Mouse (Mus musculus) heart, embryonic 10.5 days (tissue): Measurements from ENCODE around the gene Sall4. TPM values are rescaled to one million over a fixed set of nuclear protein-coding genes. Genes with fewer than 3 reads are reported as not detected.
A peak's percentile ranks its signal among the peaks of the same experiment; 100 is the strongest.

Experiments used
- DNase-seq: peaks from one replicate; pipeline ENCODE4 v3.0.0-alpha.2; 2017; ENCODE audit warnings: low spot score
- H3K27ac ChIP-seq: fragments of 300-500 bp; sonication (generic); 2 replicates; pipeline ENCODE4 v1.5.1; 2016; ENCODE audit warnings: mild to moderate bottlenecking
- H3K27me3 ChIP-seq: fragments of 300-500 bp; sonication (generic); 2 replicates; pipeline ENCODE4 v1.6.1; 2016; ENCODE audit warnings: mild to moderate bottlenecking; ENCODE audit not compliant: poor library complexity, insufficient read depth, severe bottlenecking
- H3K36me3 ChIP-seq: fragments of 300-500 bp; sonication (generic); 2 replicates; pipeline ENCODE4 v1.6.1; 2016; ENCODE audit warnings: mild to moderate bottlenecking, moderate library complexity
- H3K4me1 ChIP-seq: fragments of 300-500 bp; sonication (generic); 2 replicates; pipeline ENCODE4 v1.6.1; 2016; ENCODE audit warnings: mild to moderate bottlenecking
- H3K4me3 ChIP-seq: fragments of 300-500 bp; sonication (generic); 2 replicates; pipeline ENCODE4 v1.5.1; 2016; ENCODE audit warnings: mild to moderate bottlenecking, moderate library complexity
- H3K9me3 ChIP-seq: fragments of 300-500 bp; sonication (generic); 2 replicates; pipeline ENCODE4 v1.6.1; 2016; ENCODE audit warnings: mild to moderate bottlenecking, moderate library complexity
- WGBS: fragments of 180-500 bp; shearing (Covaris S2); methylation state at CpG from one replicate; pipeline ENCODE4 v1.1.7; 2016; 5-methylcytosine and 5-hydroxymethylcytosine counted together
- polyA plus RNA-seq: library from polyadenylated mRNA; unstranded; fragments of >200 nt; fragmentation: Nextera tagmentation; extraction: Ambion mirVana; gene quantifications from 2 replicates; pipeline ENCODE4 v1.2.1, GENCODE M21; 2016

Sall4 gene
- 10.6 and 21.6 TPM in 2 replicates for polyA plus RNA-seq

DNA sequence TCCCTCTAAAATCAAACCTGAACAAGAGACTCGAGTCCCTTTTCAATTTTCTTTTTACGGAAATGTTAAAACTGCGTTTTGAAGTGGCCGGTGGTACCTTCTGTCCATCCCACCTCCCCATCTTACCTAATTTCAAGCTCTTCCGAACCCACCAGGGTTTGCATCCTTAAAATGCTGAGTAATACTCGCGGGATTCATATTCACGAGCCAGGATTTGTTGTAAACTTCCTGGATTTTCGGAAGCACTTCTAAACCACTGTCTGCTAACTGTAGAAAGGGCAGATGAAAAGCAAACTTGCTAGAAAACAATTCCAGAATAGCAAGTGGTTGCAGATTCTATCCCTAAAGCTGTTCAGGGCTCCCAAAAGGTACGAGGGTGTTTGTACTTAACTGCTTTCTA lies at the start of gene Sall4:
TSS of gene Sall4 (minus strand) at position 362 of the 400 bp plus-strand sequence.
- DNase-seq, result no peak
- peak within 1 kb of the TSS; percentile 83 for H3K4me3 ChIP-seq
- H3K27me3 ChIP-seq, result peaks cover 24% of the 10 kb centered on the region
- H3K27ac ChIP-seq, result peak within 1 kb of the TSS; percentile 96
- 8% methylated on average over 10 of the region's 10 CpGs for WGBS
- H3K4me1 ChIP-seq, result peaks cover 13% of the 10 kb centered on the region
- no peaks in the 10 kb centered on the region for H3K36me3 ChIP-seq
- no peaks in the 10 kb centered on the region for H3K9me3 ChIP-seq

GRCm38 (mm10) chr2:168813243-168813642 lies 45.5 kb upstream of the Sall4 start:
- Histone ChIP-seq H3K36me3 (no peaks in the 10 kb centered on the region), H3K27ac (no peak overlapping the region), H3K4me1 (peaks cover 16% of the 10 kb centered on the region), H3K9me3 (no peaks in the 10 kb centered on the region), H3K4me3 (no peak overlapping the region), H3K27me3 (peaks cover 4% of the 10 kb centered on the region; the same call in 1 of the 2 replicates)
- DNase-seq, result no peak
- WGBS, result 43% methylated on average over 6 of the region's 6 CpGs

DNA sequence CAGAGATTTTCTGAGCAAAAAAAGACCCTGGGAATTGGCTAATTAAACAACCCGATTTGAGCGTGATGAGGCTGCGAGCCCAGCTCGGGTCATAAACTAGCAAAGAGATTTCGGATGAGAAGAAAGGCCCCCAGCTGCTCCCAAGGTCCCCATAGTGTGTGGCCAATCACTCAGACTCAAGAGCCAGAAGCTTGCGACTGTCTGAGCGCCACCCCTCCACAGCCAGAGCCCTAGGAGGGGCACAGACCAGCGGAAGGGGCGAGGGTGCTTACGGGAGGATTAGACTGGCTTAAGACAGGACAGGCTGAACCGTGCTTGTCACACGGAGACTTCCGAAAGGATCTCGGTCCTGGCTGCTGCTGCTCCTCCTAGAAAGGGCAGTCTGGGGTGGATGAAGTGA lies 42.2 kb upstream of the Sall4 start:
- Histone ChIP-seq H3K36me3 (no peaks in the 10 kb centered on the region), H3K4me3 (peak overlapping the region; percentile 28), H3K27ac (peak overlapping the region; percentile 48; the same call in 1 of the 2 replicates), H3K4me1 (peaks cover 26% of the 10 kb centered on the region), H3K9me3 (no peaks in the 10 kb centered on the region), H3K27me3 (peaks cover 6% of the 10 kb centered on the region; the same call in 1 of the 2 replicates)
- DNase-seq, result no peak
- 18% methylated on average over 14 of the region's 14 CpGs for WGBS

DNA sequence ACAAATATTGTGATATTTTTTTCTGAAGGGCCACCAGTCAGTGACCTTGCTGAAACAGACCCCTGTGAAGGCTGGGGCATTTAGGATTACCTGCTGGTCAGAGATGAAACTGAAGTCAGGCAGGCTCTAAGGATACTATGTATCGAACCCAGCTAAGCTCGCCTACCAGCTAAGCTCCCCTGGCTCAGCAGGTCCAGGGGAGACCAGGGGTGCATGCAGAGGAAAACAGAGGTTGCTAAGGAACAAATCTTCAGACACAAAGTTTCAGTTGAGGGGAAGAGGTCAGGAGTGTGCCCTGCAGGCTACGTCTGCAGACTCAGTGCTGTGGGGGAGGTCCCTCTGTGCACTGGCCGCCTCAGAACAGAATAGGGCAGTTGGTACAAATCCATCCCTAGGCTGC lies 39.9 kb upstream of the Sall4 start:
- Histone ChIP-seq H3K27me3 (peaks cover 6% of the 10 kb centered on the region; the same call in 1 of the 2 replicates), H3K27ac (0 out of 2 replicates have a peak overlapping the region, but pooled peaks have one; percentile 3), H3K4me1 (peaks cover 16% of the 10 kb centered on the region), H3K4me3 (no peak overlapping the region), H3K36me3 (no peaks in the 10 kb centered on the region), H3K9me3 (no peaks in the 10 kb centered on the region)
- 55% methylated on average over 4 of the region's 4 CpGs for WGBS
- DNase-seq, result no peak

DNA sequence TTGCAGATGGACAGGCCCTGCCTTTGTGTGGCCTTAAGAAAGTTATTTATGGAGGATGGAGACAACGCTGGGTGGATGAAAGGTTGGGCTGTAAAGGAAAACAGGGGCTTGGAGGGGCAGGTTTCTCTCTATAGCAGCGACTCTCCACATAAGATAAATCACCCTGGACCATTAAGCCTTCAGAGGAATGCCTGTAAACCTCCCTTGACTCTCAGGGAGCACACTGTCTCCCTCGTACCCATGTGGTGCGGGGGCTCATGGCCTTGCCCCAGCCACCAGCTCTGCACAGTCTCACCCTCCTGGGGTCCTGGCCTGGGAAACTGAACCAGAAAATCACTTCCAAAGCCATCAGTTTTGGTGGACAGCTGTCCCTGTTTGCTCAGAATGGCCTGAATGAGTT lies 36.1 kb upstream of the Sall4 start:
- WGBS, result 57% methylated on average over 4 of the region's 4 CpGs
- Histone ChIP-seq H3K4me3 (no peak overlapping the region), H3K4me1 (peaks cover 10% of the 10 kb centered on the region), H3K27ac (no peak overlapping the region), H3K36me3 (no peaks in the 10 kb centered on the region), H3K9me3 (no peaks in the 10 kb centered on the region), H3K27me3 (peaks cover 3% of the 10 kb centered on the region; the same call in 1 of the 2 replicates)
- DNase-seq, result no peak

- no peaks in the 10 kb centered on the region for H3K4me1 ChIP-seq
- no peak overlapping the region for H3K4me3 ChIP-seq
- WGBS, result 66% methylated on average over 12 of the region's 12 CpGs
These were observed 31.6 kb upstream of the Sall4 start for GRCm38 (mm10) chr2:168799326-168799725.

GRCm38 (mm10) chr2:168798921-168799320 lies 31.2 kb upstream of the Sall4 start:
- Histone ChIP-seq H3K27me3 (no peaks in the 10 kb centered on the region), H3K27ac (no peak overlapping the region), H3K9me3 (no peaks in the 10 kb centered on the region), H3K4me3 (no peak overlapping the region), H3K36me3 (no peaks in the 10 kb centered on the region), H3K4me1 (no peaks in the 10 kb centered on the region)
- 73% methylated on average over 7 of the region's 7 CpGs for WGBS
- DNase-seq, result no peak

More at GRCm38 (mm10) chr2:168799326-168799725, 31.6 kb upstream of the Sall4 start:
- H3K27ac ChIP-seq, result no peak overlapping the region
- H3K36me3 ChIP-seq, result no peaks in the 10 kb centered on the region
- no peaks in the 10 kb centered on the region for H3K9me3 ChIP-seq
- H3K27me3 ChIP-seq, result no peaks in the 10 kb centered on the region
- no peak for DNase-seq

DNA sequence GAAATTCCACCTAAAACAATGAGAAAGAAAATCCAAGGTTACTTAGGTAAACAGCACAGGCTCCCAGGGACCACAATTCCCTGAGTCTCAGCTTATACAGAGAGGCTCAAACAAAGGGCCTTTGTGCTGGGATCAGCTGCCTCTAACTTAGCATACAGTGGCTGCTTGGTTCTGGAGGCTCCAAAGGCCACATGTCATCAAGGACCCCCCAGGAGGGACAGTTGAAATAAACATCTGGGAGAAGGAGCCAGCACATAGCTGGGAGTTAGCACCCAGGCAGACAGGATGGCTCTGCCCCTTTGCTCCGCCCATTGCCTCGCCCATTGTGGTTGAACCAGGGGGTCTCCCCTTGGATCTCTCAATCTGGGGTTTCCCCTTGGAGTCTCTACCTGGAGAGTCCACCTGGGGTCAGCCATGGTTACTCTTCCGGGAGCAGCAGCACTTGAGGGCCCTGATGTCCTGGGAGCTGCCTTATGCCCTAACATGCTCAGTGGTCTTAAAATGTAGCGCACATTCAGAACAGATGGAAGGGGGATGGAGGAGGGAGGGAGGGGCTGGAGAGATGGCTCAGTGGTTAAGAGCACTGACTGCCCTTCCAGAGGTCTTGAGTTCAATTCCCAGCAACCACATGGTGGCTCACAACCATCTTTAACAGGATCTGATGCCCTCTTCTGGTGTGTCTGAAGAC lies 23.5 kb upstream of the Sall4 start:
- 64% methylated on average over 4 of the region's 4 CpGs for WGBS
- H3K4me1 ChIP-seq, result no peaks in the 10 kb centered on the region
- H3K36me3 ChIP-seq, result no peaks in the 10 kb centered on the region
- H3K27me3 ChIP-seq, result no peaks in the 10 kb centered on the region
- no peak overlapping the region for H3K27ac ChIP-seq
- H3K9me3 ChIP-seq, result no peaks in the 10 kb centered on the region
- no peak for DNase-seq
- no peak overlapping the region for H3K4me3 ChIP-seq

GRCm38 (mm10) chr2:168786174-168786573 lies 18.4 kb upstream of the Sall4 start:
- no peaks in the 10 kb centered on the region for H3K4me1 ChIP-seq
- 84% methylated on average over 9 of the region's 9 CpGs for WGBS
- DNase-seq, result no peak
- no peak overlapping the region for H3K4me3 ChIP-seq
- no peaks in the 10 kb centered on the region; the same call in 1 of the 2 replicates for H3K27me3 ChIP-seq
- H3K9me3 ChIP-seq, result no peaks in the 10 kb centered on the region
- H3K36me3 ChIP-seq, result no peaks in the 10 kb centered on the region
- no peak overlapping the region for H3K27ac ChIP-seq

DNA sequence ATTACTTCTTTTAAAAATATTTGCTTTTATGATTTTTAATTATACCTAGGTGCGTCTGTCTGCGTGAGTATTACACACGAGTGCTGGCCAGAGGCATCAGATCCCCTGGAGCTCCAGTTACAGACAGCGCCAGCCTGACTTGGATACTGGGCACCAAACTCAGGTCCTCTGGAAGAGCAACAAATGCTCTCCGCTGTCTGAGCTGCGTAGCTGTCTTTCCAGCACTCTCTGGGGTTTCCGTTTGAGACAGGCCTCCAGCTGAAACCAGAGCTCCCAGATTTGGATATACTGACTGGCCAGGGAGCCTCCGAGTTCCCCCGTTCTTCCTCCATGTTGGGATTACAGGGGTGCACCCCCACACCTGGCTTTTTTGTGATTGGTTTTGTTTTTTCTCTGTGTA lies 12.9 kb upstream of the Sall4 start:
- Histone ChIP-seq H3K27me3 (peaks cover 3% of the 10 kb centered on the region), H3K27ac (peak overlapping the region; percentile 37; the same call in 1 of the 2 replicates), H3K36me3 (no peaks in the 10 kb centered on the region), H3K4me1 (peaks cover 17% of the 10 kb centered on the region), H3K9me3 (no peaks in the 10 kb centered on the region), H3K4me3 (no peak overlapping the region)
- no peak for DNase-seq
- 34% methylated on average over 9 of the region's 9 CpGs for WGBS

DNA sequence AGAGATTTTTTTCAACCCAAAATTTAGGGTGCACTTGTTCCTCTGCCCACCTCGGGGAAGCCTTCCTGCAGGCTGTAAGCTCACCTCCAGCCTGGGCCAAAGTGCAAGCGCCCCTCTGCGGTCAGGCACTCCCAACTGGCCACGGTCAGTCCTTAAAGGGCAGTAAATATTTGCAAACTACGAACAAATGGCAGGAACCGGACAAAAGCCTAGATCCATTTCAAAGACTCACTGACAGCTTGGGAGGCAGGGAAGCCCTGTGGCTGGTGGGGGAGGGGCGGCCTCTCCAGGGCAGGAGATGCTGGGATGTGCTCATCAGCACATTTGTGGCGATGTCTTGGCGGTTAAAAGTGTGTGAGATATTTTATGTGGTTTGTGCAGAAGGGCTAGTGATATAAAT lies 12.3 kb upstream of the Sall4 start:
- no peak for DNase-seq
- 15% methylated on average over 9 of the region's 9 CpGs for WGBS
- no peaks in the 10 kb centered on the region for H3K36me3 ChIP-seq

DNA sequence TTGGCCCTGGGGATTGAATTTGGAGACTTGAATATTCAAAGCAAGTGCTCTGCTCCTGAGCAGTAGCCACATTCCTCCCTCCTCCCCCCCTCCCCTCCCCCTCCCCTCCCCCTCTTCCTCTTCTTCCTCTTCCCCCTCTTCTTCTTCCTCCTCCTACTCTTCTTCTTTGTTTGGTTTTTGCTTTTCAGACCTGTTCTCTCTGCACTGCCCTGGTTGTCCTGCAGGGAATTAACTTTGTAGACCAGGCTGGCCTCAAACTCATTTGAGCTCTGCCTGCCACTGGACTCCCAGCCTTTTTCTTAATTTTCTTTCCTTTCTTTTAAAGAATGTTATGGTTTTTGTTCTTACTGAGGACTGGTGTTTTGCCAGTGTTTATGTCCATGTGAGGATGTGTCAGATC lies 9.7 kb upstream of the Sall4 start:
- no peak for DNase-seq
- no peaks in the 10 kb centered on the region for H3K9me3 ChIP-seq
- H3K27ac ChIP-seq, result no peak overlapping the region
- H3K27me3 ChIP-seq, result peaks cover 3% of the 10 kb centered on the region
- H3K4me3 ChIP-seq, result no peak overlapping the region
- no peaks in the 10 kb centered on the region for H3K36me3 ChIP-seq
- peaks cover 17% of the 10 kb centered on the region for H3K4me1 ChIP-seq

More for the DNA sequence above, 12.3 kb upstream of the Sall4 start:
- H3K4me3 ChIP-seq, result no peak overlapping the region
- H3K9me3 ChIP-seq, result no peaks in the 10 kb centered on the region
- H3K27me3 ChIP-seq, result peaks cover 3% of the 10 kb centered on the region
- H3K27ac ChIP-seq, result no peak overlapping the region
- H3K4me1 ChIP-seq, result peaks cover 17% of the 10 kb centered on the region

GRCm38 (mm10) chr2:168776238-168776637 lies 8.5 kb upstream of the Sall4 start:
- H3K27me3 ChIP-seq, result peaks cover 3% of the 10 kb centered on the region; the same call in 1 of the 2 replicates
- no peak for DNase-seq
- H3K36me3 ChIP-seq, result no peaks in the 10 kb centered on the region
- 73% methylated on average over 3 of the region's 3 CpGs for WGBS
- no peaks in the 10 kb centered on the region for H3K9me3 ChIP-seq
- H3K4me1 ChIP-seq, result peaks cover 17% of the 10 kb centered on the region
- no peak overlapping the region for H3K4me3 ChIP-seq
- H3K27ac ChIP-seq, result no peak overlapping the region
